Mouse (Mus musculus): ENCODE data around the gene Tuba8. TPM values are rescaled to one million over a fixed set of nuclear protein-coding genes. Genes with fewer than 3 reads are reported as not detected.
A peak's percentile ranks its signal among the peaks of the same experiment; 100 is the strongest.

The Tuba8 gene
- polyA plus RNA-seq, 1 experiment from 2014 or later = 6.7 TPM

DNA sequence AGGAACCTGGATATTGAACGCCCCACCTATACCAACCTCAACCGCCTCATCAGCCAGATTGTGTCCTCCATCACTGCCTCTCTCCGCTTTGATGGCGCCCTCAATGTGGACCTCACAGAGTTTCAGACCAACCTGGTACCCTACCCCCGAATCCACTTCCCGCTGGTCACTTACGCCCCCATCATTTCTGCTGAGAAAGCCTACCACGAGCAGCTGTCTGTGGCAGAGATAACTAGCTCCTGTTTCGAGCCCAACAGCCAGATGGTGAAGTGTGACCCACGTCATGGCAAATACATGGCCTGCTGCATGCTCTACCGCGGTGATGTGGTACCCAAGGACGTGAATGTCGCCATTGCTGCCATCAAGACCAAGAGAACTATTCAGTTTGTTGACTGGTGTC lies 12.5 kb downstream of the Tuba8 start:
- DNase-seq = no peak
- Histone ChIP-seq H3K27me3 (ENCODE audit: insufficient read depth, low read length) (no peaks in the 10 kb centered on the region), H3K36me3 (replicated peaks; ENCODE audit: insufficient read depth, low read length) (no peaks in the 10 kb centered on the region), H3K4me2 (ENCODE audit: low read depth, low read length) (no peak overlapping the region), H3K4me1 (ENCODE audit: insufficient read depth) (peaks cover 35% of the 10 kb centered on the region), H3K4me3 (ENCODE audit: low read depth, low read length) (no peak overlapping the region), H3K9ac (replicated peaks) (no peak overlapping the region), H3K27ac (ENCODE audit: low read depth) (no peak overlapping the region), H3K9me3 (ENCODE audit: low read length) (no peaks in the 10 kb centered on the region)
- ATAC-seq = no peak
- TF ChIP-seq EP300 (IDR thresholded peaks at IDR 0.05; ENCODE audit: low read depth) = no peak
- TF ChIP-seq CTCF (IDR thresholded peaks at IDR 0.05; ENCODE audit: low read depth) = no peak
- 93% methylated on average over 14 of the region's 14 CpGs for WGBS (ENCODE audit: insufficient replicate concordance)

DNA sequence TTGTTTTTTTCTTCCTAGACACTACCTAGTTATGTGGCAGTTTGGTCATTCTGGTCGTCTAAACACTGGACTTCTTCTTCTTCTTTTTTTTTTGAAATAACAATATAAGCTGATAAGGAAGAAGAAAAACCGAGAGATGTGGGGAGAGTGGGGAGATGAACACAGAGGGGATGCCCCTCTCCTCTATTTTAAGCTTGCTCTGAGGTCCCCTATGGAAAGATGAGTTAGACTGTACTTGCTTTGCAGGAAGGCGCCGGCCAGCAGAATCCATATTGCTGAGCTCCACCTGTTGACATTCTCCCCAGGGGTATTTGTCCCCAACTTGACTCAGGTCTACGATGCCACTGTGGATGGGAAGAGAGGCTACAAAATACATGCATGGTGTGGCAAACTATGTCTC lies 13.6 kb downstream of the Tuba8 start:
- H3K27ac ChIP-seq (ENCODE audit: low read depth) = peak overlapping the region; percentile 29; the same call in 1 of the 2 replicates
- 50% methylated on average over 5 of the region's 5 CpGs for WGBS (ENCODE audit: insufficient replicate concordance)

DNA sequence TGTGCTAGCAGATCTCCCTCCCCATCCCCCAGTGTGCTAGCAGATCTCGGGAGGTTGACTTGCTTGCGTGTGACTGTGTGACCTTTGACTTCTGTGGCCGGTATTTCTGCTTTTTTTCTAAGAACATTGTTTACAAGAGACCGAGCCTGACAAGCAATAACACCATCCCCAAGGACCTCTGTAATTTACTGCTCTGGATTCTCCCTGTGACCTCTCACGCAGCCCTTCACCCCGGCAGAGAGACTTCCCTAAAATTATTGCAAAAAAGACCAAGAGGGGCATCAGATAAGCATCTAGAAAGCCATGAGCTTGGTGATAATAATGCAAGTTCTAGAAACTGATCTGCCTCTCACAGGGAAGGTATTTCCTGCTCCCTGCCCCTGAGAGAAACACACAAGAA lies 14.5 kb downstream of the Tuba8 start:
- ATAC-seq = peak; percentile 47
- no peaks in the 10 kb centered on the region for H3K36me3 ChIP-seq (replicated peaks; ENCODE audit: insufficient read depth, low read length)
- 8% methylated on average over 6 of the region's 6 CpGs for WGBS (ENCODE audit: insufficient replicate concordance)
- H3K4me3 ChIP-seq (ENCODE audit: low read depth, low read length) = no peak overlapping the region
- H3K27ac ChIP-seq (ENCODE audit: low read depth) = peak overlapping the region; percentile 65
- H3K27me3 ChIP-seq (ENCODE audit: insufficient read depth, low read length) = no peaks in the 10 kb centered on the region
- H3K9ac ChIP-seq (replicated peaks) = no peak overlapping the region
- peak overlapping the region; percentile 27; the same call in 1 of the 2 replicates for H3K4me2 ChIP-seq (ENCODE audit: low read depth, low read length)
- TF ChIP-seq EP300 (IDR thresholded peaks at IDR 0.05; ENCODE audit: low read depth) = no peak
- no peak for TF ChIP-seq CTCF (IDR thresholded peaks at IDR 0.05; ENCODE audit: low read depth)
- H3K4me1 ChIP-seq (ENCODE audit: insufficient read depth) = peaks cover 31% of the 10 kb centered on the region
- no peak for DNase-seq
- no peaks in the 10 kb centered on the region for H3K9me3 ChIP-seq (ENCODE audit: low read length)

More for the DNA sequence above, 13.6 kb downstream of the Tuba8 start:
- DNase-seq = no peak
- no peaks in the 10 kb centered on the region for H3K36me3 ChIP-seq (replicated peaks; ENCODE audit: insufficient read depth, low read length)
- H3K9me3 ChIP-seq (ENCODE audit: low read length) = no peaks in the 10 kb centered on the region
- TF ChIP-seq EP300 (IDR thresholded peaks at IDR 0.05; ENCODE audit: low read depth) (no peak), CTCF (IDR thresholded peaks at IDR 0.05; ENCODE audit: low read depth) (no peak)
- no peaks in the 10 kb centered on the region for H3K27me3 ChIP-seq (ENCODE audit: insufficient read depth, low read length)
- peaks cover 33% of the 10 kb centered on the region for H3K4me1 ChIP-seq (ENCODE audit: insufficient read depth)
- H3K9ac ChIP-seq (replicated peaks) = no peak overlapping the region
- no peak overlapping the region for H3K4me2 ChIP-seq (ENCODE audit: low read depth, low read length)
- no peak overlapping the region for H3K4me3 ChIP-seq (ENCODE audit: low read depth, low read length)
- ATAC-seq = no peak

DNA sequence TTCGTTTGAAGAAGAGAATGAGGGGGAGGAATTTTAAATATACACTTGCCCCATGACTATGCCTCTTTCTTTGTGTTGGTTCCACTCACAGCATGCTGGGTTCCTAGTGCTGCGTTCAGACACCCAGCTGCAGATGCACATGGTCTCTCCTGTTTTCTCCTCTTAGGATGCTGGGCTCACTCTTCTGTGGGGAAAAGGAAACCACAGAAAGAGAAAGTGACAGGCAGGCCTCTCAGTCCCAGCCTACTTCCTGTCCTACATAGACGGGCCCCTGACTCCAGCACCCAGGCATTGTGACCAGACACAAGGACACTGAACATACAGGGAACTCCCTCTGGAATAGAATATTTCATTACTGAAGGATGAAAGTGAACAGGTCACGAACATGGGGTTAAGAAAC lies 15.5 kb downstream of the Tuba8 start:
- ATAC-seq = peak; percentile 11; the same call in 1 of the 2 replicates
- no peaks in the 10 kb centered on the region for H3K27me3 ChIP-seq (ENCODE audit: insufficient read depth, low read length)
- H3K4me2 ChIP-seq (ENCODE audit: low read depth, low read length) = peak overlapping the region; percentile 8; the same call in 1 of the 2 replicates
- H3K9me3 ChIP-seq (ENCODE audit: low read length) = no peaks in the 10 kb centered on the region
- no peak overlapping the region for H3K9ac ChIP-seq (replicated peaks)
- TF ChIP-seq EP300 (IDR thresholded peaks at IDR 0.05; ENCODE audit: low read depth) = no peak
- TF ChIP-seq CTCF (IDR thresholded peaks at IDR 0.05; ENCODE audit: low read depth) = no peak
- 30% methylated on average over 4 of the region's 4 CpGs for WGBS (ENCODE audit: insufficient replicate concordance)
- 0 out of 2 replicates have a peak overlapping the region, but pooled peaks have one; percentile 11 for H3K27ac ChIP-seq (ENCODE audit: low read depth)
- no peak for DNase-seq
- no peak overlapping the region for H3K4me3 ChIP-seq (ENCODE audit: low read depth, low read length)
- no peaks in the 10 kb centered on the region for H3K36me3 ChIP-seq (replicated peaks; ENCODE audit: insufficient read depth, low read length)
- peaks cover 31% of the 10 kb centered on the region for H3K4me1 ChIP-seq (ENCODE audit: insufficient read depth)

GRCm38 (mm10) chr6:121226744-121227143 lies 16.2 kb downstream of the Tuba8 start:
- 0 out of 2 replicates have a peak overlapping the region, but pooled peaks have one; percentile 2 for H3K4me3 ChIP-seq (ENCODE audit: low read depth, low read length)
- TF ChIP-seq CTCF (IDR thresholded peaks at IDR 0.05; ENCODE audit: low read depth) = no peak
- TF ChIP-seq EP300 (IDR thresholded peaks at IDR 0.05; ENCODE audit: low read depth) = no peak
- 45% methylated on average over 2 of the region's 2 CpGs for WGBS (ENCODE audit: insufficient replicate concordance)
- DNase-seq (no peak), ATAC-seq (peak; percentile 53)
- no peaks in the 10 kb centered on the region for H3K36me3 ChIP-seq (replicated peaks; ENCODE audit: insufficient read depth, low read length)
- no peak overlapping the region for H3K9ac ChIP-seq (replicated peaks)
- H3K9me3 ChIP-seq (ENCODE audit: low read length) = no peaks in the 10 kb centered on the region
- no peaks in the 10 kb centered on the region for H3K27me3 ChIP-seq (ENCODE audit: insufficient read depth, low read length)
- peak overlapping the region; percentile 34 for H3K4me2 ChIP-seq (ENCODE audit: low read depth, low read length)
- peaks cover 35% of the 10 kb centered on the region for H3K4me1 ChIP-seq (ENCODE audit: insufficient read depth)
- 0 out of 2 replicates have a peak overlapping the region, but pooled peaks have one; percentile 11 for H3K27ac ChIP-seq (ENCODE audit: low read depth)

DNA sequence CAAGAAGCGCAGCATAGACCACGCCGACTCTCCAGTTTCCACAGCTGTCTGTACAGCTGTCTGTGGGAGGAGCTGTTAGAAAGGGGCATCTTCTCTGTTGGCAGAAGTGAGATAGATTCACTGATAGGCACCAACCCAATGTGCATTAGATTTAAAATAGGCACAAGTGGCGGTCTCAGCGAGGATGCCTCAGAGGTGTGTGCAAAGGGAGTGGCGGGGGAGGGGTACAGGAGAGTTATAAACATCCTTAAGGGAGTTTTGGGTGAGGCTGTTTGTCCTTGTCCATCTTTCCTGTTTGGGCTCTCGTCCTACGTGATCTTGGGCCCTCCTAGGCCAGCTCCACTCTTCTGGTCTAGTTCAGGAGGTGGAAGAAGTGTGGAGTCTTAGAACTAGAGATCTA lies 17.9 kb downstream of the Tuba8 start:
- 61% methylated on average over 8 of the region's 8 CpGs for WGBS (ENCODE audit: insufficient replicate concordance)
- Histone ChIP-seq H3K4me1 (ENCODE audit: insufficient read depth) (peaks cover 35% of the 10 kb centered on the region), H3K27ac (ENCODE audit: low read depth) (no peak overlapping the region), H3K9me3 (ENCODE audit: low read length) (no peaks in the 10 kb centered on the region), H3K4me2 (ENCODE audit: low read depth, low read length) (no peak overlapping the region), H3K27me3 (ENCODE audit: insufficient read depth, low read length) (no peaks in the 10 kb centered on the region), H3K4me3 (ENCODE audit: low read depth, low read length) (no peak overlapping the region), H3K36me3 (replicated peaks; ENCODE audit: insufficient read depth, low read length) (no peaks in the 10 kb centered on the region), H3K9ac (replicated peaks) (no peak overlapping the region)
- no peak for TF ChIP-seq CTCF (IDR thresholded peaks at IDR 0.05; ENCODE audit: low read depth)
- no peak for ATAC-seq
- no peak for DNase-seq

DNA sequence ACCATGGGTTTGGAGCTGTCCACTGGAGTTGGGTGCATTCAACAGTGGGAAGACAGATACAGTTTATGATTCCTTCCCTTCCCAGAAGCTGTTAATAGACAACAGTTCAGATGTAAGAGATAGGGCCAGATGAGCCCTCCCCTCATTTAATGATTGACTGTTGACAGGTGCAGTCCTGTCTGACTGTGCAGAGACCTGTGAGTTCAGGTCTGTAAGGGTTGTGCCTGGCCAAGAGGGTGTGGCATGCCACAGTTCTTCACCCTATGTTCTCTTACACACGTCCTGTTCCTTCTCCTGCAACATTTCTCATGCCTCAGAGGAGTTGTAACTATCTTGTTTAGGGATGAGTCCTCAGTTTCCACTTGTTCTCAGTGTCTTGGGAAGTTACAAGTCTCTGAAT lies 22.2 kb downstream of the Tuba8 start:
- Histone ChIP-seq H3K9me3 (ENCODE audit: low read length) (no peaks in the 10 kb centered on the region), H3K36me3 (replicated peaks; ENCODE audit: insufficient read depth, low read length) (no peaks in the 10 kb centered on the region), H3K4me1 (ENCODE audit: insufficient read depth) (peaks cover 6% of the 10 kb centered on the region; the same call in 1 of the 2 replicates), H3K4me2 (ENCODE audit: low read depth, low read length) (no peak overlapping the region), H3K27me3 (ENCODE audit: insufficient read depth, low read length) (no peaks in the 10 kb centered on the region), H3K27ac (ENCODE audit: low read depth) (no peak overlapping the region), H3K4me3 (ENCODE audit: low read depth, low read length) (no peak overlapping the region), H3K9ac (replicated peaks) (no peak overlapping the region)
- 53% methylated on average over 1 of the region's 1 CpGs for WGBS (ENCODE audit: insufficient replicate concordance)
- no peak for TF ChIP-seq EP300 (IDR thresholded peaks at IDR 0.05; ENCODE audit: low read depth)
- TF ChIP-seq CTCF (IDR thresholded peaks at IDR 0.05; ENCODE audit: low read depth) = no peak
- ATAC-seq (no peak), DNase-seq (no peak)
